Mouse (Mus musculus) C2C12 (cell line): ENCODE results near the gene Ttll5. TPM values are rescaled to one million over a fixed set of nuclear protein-coding genes. Genes with fewer than 3 reads are reported as not detected.
A peak's percentile ranks its signal among the peaks of the same experiment; 100 is the strongest.

Source experiments
- H3K27me3 ChIP-seq: one replicate; pipeline ENCODE4 v1.6.1; 2011; ENCODE audit not compliant: control insufficient read depth, insufficient read depth, insufficient read length
- H3K36me3 ChIP-seq: one replicate; pipeline ENCODE4 v1.6.1; 2011; ENCODE audit not compliant: control insufficient read depth, insufficient read depth
- H3K4me3 ChIP-seq: one replicate; pipeline ENCODE4 v1.5.1; 2011; ENCODE audit warnings: mild to moderate bottlenecking, control low read depth; ENCODE audit not compliant: poor library complexity, insufficient read depth, severe bottlenecking
- H3K79me2 ChIP-seq: one replicate; pipeline ENCODE4 v1.6.1; 2011; ENCODE audit not compliant: control insufficient read depth, insufficient read depth
- H3K79me3 ChIP-seq: one replicate; pipeline ENCODE4 v1.6.1; 2011; ENCODE audit warnings: low read depth, control low read depth
- H3ac ChIP-seq: one replicate; pipeline ENCODE3; 2011; ENCODE audit warnings: low read depth; ENCODE audit not compliant: control insufficient read depth, insufficient read length
- CEBPB ChIP-seq: IDR thresholded peaks from one replicate; pipeline ENCODE4 v1.6.1; 2011; ENCODE audit warnings: low read depth, mild to moderate bottlenecking, control low read depth, moderate library complexity
- CTCF ChIP-seq: IDR thresholded peaks from one replicate; pipeline ENCODE4 v1.5.1; 2011; ENCODE audit not compliant: control insufficient read depth, insufficient read depth, insufficient read length
- FOSL1 ChIP-seq: IDR thresholded peaks from one replicate; pipeline ENCODE4 v1.8.0; 2011; ENCODE audit warnings: mild to moderate bottlenecking, low read length; ENCODE audit not compliant: poor library complexity, insufficient read depth, severe bottlenecking
- MAX ChIP-seq: IDR thresholded peaks from one replicate; pipeline ENCODE4 v1.6.1; 2011; ENCODE audit warnings: mild to moderate bottlenecking, control low read depth
- MYOD1 ChIP-seq: IDR thresholded peaks from one replicate; pipeline ENCODE4 v1.6.1; 2011; ENCODE audit warnings: low read depth; ENCODE audit not compliant: control insufficient read depth, insufficient read length
- MYOG ChIP-seq: IDR thresholded peaks from one replicate; pipeline ENCODE4 v1.6.1; 2011; ENCODE audit not compliant: control insufficient read depth, insufficient read length; ENCODE audit errors: extremely low read depth
- USF1 ChIP-seq: IDR thresholded peaks from one replicate; pipeline ENCODE4 v1.6.1; 2011; ENCODE audit warnings: low read depth, mild to moderate bottlenecking, control low read depth, moderate library complexity
- polyA plus RNA-seq: library from polyadenylated mRNA; unstranded; fragments of >200 nt; fragmentation: generic; extraction: Trizol; gene quantifications from one replicate; pipeline ENCODE4 v1.2.1, GENCODE M21; 2012; ENCODE audit warnings: missing spikeins

Ttll5 gene
- polyA plus RNA-seq, 1 experiment = 20.1 TPM

DNA sequence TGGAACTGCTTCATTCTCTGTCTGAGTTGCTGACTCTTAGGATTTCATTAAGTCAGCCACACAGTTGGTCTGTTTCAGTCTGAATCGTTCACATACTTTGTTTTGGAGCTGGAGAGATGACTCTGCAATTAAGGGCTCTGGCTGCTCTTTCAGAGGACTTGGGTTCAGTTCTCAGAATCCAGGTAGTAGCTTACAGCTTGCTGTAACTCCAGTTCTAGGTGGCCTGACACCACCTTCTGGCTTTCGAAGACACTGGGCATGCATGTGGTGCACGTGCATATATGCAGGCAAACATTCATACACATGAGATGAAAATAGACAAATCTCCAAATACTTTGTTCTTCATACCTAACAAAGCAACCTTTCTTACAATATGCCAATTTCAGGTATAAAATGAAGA, 5.4 kb downstream of the Ttll5 start:
- no peak overlapping the region for H3K4me3 ChIP-seq
- peaks cover 2% of the 10 kb centered on the region for H3K79me3 ChIP-seq
- H3K36me3 ChIP-seq = peaks cover 44% of the 10 kb centered on the region
- no peak for TF ChIP-seq MYOG
- H3K79me2 ChIP-seq = peaks cover 19% of the 10 kb centered on the region
- no peak overlapping the region for H3ac ChIP-seq
- H3K27me3 ChIP-seq = no peaks in the 10 kb centered on the region

DNA sequence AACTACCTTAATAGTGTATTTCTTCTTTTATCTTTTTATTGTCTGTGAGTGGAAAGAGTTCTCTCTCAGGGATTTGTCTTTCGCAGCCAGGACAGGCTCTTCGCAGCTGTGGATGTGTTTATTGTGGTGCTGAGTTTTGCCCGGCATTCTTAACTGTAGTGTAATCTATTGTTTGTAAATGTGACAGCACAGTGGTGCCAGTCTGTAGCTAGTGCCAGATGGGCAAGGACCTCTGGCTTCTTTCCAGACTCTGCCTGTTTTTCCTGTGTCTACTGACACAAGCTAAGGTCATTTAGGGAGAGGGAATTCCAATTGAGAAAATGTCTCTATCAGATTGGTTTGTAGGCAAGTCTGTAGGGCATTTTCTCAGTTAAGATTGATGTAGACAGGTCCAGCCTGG, 6.2 kb downstream of the Ttll5 start:
- H3ac ChIP-seq = no peak overlapping the region
- no peaks in the 10 kb centered on the region for H3K79me3 ChIP-seq
- H3K36me3 ChIP-seq = peaks cover 50% of the 10 kb centered on the region
- no peaks in the 10 kb centered on the region for H3K27me3 ChIP-seq
- H3K4me3 ChIP-seq = no peak overlapping the region
- TF ChIP-seq MYOG = no peak
- no peak for TF ChIP-seq CTCF
- TF ChIP-seq CEBPB = no peak
- no peak for TF ChIP-seq MAX
- no peak for TF ChIP-seq MYOD1
- no peak for TF ChIP-seq USF1
- TF ChIP-seq FOSL1 = no peak
- H3K79me2 ChIP-seq = peaks cover 11% of the 10 kb centered on the region

DNA sequence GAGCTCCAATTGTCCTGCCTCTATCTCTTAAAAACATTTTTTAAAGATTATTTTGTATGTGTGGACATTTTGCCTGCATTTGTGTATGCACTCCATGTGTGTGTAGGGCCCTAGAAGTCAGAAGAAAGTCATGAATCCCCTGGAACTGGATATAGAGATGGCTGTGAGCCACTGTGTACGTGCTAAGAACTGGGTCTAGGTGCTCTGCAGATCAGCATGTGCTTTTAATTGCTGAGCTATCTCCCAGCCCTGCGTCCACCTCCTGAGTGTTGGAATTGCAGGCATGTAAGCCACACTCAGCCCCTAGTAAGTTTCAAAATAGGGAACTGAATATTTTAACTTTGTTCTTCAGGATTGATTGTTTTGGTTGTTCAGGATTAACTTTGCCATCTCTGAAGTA, 10.1 kb downstream of the Ttll5 start:
- H3K79me3 ChIP-seq = no peaks in the 10 kb centered on the region
- H3K27me3 ChIP-seq = no peaks in the 10 kb centered on the region
- H3K36me3 ChIP-seq = peaks cover 29% of the 10 kb centered on the region
- H3K4me3 ChIP-seq = no peak overlapping the region
- peaks cover 7% of the 10 kb centered on the region for H3K79me2 ChIP-seq
- H3ac ChIP-seq = no peak overlapping the region
- TF ChIP-seq USF1 (no peak), CTCF (no peak), MAX (no peak), MYOG (no peak), CEBPB (no peak), FOSL1 (no peak), MYOD1 (no peak)

DNA sequence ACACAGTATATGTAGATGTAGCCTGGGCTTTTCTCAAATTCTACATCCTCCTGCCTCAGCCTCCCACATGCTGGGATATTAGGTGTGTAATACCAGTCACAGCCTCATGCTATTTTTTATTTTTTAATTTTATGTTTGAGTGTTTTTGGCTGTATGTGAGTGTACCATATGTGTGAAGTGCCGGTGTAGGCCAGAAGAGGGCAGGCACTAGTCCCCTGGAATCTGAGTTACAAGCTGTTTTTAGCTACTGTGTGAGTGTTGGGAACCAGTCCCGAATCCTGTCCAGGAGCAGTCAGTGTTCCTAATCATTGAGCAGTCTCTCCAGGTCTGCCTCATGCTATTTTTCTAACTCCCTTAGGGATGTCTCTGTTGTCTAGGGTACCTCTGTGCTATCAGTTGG, 13.3 kb downstream of the Ttll5 start:
- Histone ChIP-seq H3ac (no peak overlapping the region), H3K79me3 (no peaks in the 10 kb centered on the region), H3K79me2 (peaks cover 7% of the 10 kb centered on the region), H3K4me3 (no peak overlapping the region), H3K36me3 (peaks cover 19% of the 10 kb centered on the region), H3K27me3 (no peaks in the 10 kb centered on the region)
- TF ChIP-seq CEBPB (no peak), FOSL1 (no peak), USF1 (no peak), CTCF (no peak), MAX (no peak), MYOD1 (no peak), MYOG (no peak)

DNA sequence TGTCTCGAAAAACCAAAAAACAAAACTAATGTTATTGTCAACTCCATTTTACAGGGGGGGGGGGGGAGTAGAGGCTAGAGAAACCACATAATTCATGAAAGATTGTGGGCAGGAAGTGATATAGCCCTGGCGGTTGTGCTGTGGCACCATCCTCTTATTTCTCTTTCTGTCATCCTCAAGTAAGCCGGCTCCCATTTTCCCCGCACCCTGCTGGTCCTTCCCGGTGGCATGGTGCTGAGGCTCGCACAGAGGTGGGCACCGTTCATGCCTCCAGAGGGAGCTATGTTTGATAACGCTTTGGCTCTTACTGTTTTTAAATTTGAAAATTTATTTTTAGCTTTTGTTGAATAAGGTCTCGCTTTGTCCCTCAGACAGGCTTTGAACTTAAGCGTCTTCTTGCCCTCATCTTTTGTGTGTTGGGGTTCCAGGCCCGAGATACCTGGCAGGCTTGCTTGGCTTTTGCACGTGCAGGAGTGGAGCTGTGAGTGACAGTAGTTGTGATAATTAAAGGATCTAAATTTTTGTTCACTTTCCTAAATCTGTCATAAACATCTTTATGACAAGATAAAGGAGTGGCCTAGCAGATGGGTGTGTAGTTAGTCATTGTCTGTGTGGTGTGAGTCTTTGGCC, 15.0 kb downstream of the Ttll5 start:
- Histone ChIP-seq H3K79me3 (no peaks in the 10 kb centered on the region), H3K4me3 (no peak overlapping the region), H3K79me2 (peaks cover 7% of the 10 kb centered on the region), H3K27me3 (no peaks in the 10 kb centered on the region), H3ac (no peak overlapping the region), H3K36me3 (peaks cover 10% of the 10 kb centered on the region)
- TF ChIP-seq CTCF = no peak
- TF ChIP-seq FOSL1 = no peak
- TF ChIP-seq MYOG = no peak
- no peak for TF ChIP-seq MYOD1
- TF ChIP-seq USF1 = no peak
- no peak for TF ChIP-seq CEBPB
- no peak for TF ChIP-seq MAX

DNA sequence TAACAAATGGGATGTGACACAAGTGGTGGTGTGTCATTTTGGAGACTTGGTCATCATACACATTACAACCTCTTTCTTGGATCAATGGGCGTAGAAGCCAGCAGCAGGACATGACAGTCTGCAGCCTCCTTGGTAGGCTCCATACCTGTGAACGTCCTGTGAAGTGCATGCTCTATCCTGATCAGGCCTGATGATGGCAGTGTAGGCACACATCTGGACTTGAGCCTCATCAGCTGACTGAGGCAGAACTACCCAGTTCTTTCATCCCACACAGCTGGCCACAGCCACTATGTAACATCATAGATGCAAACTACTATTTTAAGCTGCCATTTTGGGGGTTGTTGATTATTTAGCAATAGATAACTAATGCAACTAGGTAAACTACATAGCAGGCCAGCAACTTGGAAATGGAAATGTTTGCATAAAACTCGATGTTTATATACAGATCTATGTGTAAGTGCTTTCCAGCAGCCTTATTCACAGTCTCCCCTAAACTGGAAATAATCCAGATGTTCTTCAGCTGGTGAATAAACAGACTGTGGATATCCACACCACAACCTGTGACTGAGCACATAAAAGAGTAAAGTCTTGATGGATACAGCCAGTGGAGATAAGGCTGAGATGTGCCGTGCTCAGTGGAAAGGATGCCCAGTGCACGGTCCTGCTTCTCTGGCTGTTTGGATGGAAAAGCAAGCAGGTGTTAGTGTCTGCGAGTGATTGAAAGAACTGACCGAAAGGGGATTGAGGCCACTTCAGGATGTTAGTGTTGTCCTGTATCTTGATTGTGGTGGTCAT, 23.9 kb downstream of the Ttll5 start:
- no peak overlapping the region for H3K4me3 ChIP-seq
- H3K36me3 ChIP-seq = peaks cover 25% of the 10 kb centered on the region
- TF ChIP-seq MYOG (no peak), CTCF (peak; percentile 34)
- H3K79me3 ChIP-seq = no peaks in the 10 kb centered on the region
- H3K27me3 ChIP-seq = no peaks in the 10 kb centered on the region
- H3K79me2 ChIP-seq = no peaks in the 10 kb centered on the region
- no peak overlapping the region for H3ac ChIP-seq
